Mouse (Mus musculus) lung, embryonic 16.5 days (tissue): ENCODE measurements at regions not wholly inside any gene's neighbourhood (a gene's known extent, or its start where the extent isn't known, plus 50 kb on each side); places are given as distances from the start of the nearest gene placed in this dataset.
"Not testable (repeated sequence)": the region's sequence is repeated elsewhere in the genome, so short reads cannot be mapped to it uniquely, and the experiment has no call there.

Source experiments
- ATAC-seq: fragments of 200-750 bp; cut with Nextera tagmentation; 2 replicates; pipeline ENCODE4 v1.8.0; 2017; ENCODE audit warnings: low read depth, mild to moderate bottlenecking, moderate library complexity
- H3K27ac ChIP-seq: fragments of 300-500 bp; sonication (generic); 2 replicates; pipeline ENCODE4 v1.5.1; 2014; ENCODE audit warnings: mild to moderate bottlenecking, control low read depth, low read length
- H3K27me3 ChIP-seq: fragments of 300-500 bp; sonication (generic); 2 replicates; pipeline ENCODE4 v1.6.1; 2014; ENCODE audit warnings: low read depth, low read length, mixed read lengths; ENCODE audit not compliant: control insufficient read depth, insufficient read depth
- H3K36me3 ChIP-seq: fragments of 300-500 bp; sonication (generic); 2 replicates; pipeline ENCODE4 v1.6.1; 2014; ENCODE audit warnings: low read length; ENCODE audit not compliant: control insufficient read depth, insufficient read depth
- H3K4me1 ChIP-seq: fragments of 300-500 bp; sonication (generic); replicated peaks from 2 replicates; pipeline ENCODE4 v1.6.1; 2014; ENCODE audit warnings: low read length, mixed read lengths; ENCODE audit not compliant: control insufficient read depth, insufficient read depth
- H3K4me2 ChIP-seq: fragments of 300-500 bp; sonication (generic); 2 replicates; pipeline ENCODE4 v1.6.1; 2014; ENCODE audit warnings: low read depth, low read length, control low read depth
- H3K4me3 ChIP-seq: fragments of 300-500 bp; sonication (generic); 2 replicates; pipeline ENCODE4 v1.5.1; 2014; ENCODE audit warnings: mild to moderate bottlenecking, low read length, control low read depth
- H3K9ac ChIP-seq: fragments of 300-500 bp; sonication (generic); 2 replicates; pipeline ENCODE4 v1.6.1; 2014; ENCODE audit warnings: low read length, control low read depth
- H3K9me3 ChIP-seq: fragments of 300-500 bp; sonication (generic); 2 replicates; pipeline ENCODE4 v1.6.1; 2016; ENCODE audit warnings: low read length; ENCODE audit not compliant: control insufficient read depth
- WGBS: fragments of 180-500 bp; shearing (Covaris S2); extraction: QIAGEN DNeasy Blood & Tissue Kit; methylation state at CpG from one replicate; pipeline ENCODE4 v1.1.7; 2014; 5-methylcytosine and 5-hydroxymethylcytosine counted together

DNA sequence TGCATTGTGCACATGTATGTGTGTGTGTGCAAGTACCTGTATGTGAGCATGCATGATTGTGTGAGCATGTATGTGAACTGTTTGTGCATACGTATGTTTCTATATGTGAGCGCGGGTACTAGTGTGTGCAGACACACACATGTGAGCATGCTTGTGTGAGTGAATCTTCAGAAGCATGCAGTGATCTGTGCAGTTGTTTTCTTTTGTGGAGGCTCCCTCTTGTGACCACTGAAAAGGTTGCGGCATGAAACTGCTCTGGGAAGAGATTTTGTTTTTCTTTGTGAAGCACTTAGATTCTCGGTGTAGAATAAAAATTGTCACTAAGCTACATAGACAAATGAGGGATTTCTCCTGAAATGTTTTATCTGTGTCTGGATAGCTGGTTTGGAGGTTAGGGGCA lies 189.2 kb upstream of the Rapgef5 start:
- not testable (repeated sequence) for H3K4me1 ChIP-seq, H3K36me3 ChIP-seq, H3K9ac ChIP-seq, H3K27ac ChIP-seq, ATAC-seq, H3K4me2 ChIP-seq, H3K9me3 ChIP-seq, H3K27me3 ChIP-seq, H3K4me3 ChIP-seq
- 51% methylated on average over 5 of the region's 5 CpGs for WGBS

DNA sequence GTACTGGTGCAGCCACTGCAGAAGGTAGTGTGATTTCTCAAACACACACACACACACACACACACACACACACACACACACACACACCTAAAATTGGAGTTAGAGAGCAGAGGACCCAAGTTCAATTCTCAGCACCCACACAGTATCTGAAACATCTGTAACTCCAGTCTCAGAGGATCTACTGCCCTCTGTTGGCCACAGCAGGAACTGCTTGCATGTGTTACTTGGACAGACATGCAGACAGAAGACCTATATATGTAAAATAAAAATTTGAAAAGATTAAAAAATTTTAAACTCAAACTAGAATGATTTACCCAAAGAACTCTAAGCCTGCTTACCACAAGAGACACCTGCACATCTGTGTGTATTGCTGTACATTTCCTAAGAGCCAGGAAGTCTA lies 185.9 kb upstream of the Rapgef5 start:
- no peaks in the 10 kb centered on the region for H3K27me3 ChIP-seq
- no peak overlapping the region for H3K27ac ChIP-seq
- ATAC-seq = no peak
- H3K36me3 ChIP-seq = no peaks in the 10 kb centered on the region
- H3K4me2 ChIP-seq = no peak overlapping the region
- peaks cover 5% of the 10 kb centered on the region; the same call in 1 of the 2 replicates for H3K9me3 ChIP-seq
- no peak overlapping the region for H3K9ac ChIP-seq
- H3K4me3 ChIP-seq = no peak overlapping the region
- no peaks in the 10 kb centered on the region for H3K4me1 ChIP-seq

DNA sequence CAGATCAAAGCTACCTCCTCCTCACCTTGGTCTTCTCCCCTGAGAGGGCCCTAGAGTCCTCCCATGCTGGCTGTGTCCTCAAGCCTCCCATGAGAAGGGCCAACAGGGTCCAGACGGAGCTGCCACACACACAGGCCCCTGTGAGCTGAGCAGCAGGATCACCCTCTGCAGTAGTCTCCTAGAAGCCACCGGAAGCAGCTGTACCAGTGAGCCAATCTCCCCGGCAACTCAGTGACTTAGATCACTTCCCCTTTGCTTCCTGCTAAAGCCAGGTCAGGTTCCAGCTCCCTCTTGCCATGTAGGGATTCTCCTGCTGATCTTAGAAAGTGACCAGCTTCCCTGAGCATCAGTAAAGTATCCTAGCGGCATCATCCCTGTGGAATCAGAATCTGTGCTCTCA lies 179.4 kb upstream of the Rapgef5 start:
- no peak for ATAC-seq

DNA sequence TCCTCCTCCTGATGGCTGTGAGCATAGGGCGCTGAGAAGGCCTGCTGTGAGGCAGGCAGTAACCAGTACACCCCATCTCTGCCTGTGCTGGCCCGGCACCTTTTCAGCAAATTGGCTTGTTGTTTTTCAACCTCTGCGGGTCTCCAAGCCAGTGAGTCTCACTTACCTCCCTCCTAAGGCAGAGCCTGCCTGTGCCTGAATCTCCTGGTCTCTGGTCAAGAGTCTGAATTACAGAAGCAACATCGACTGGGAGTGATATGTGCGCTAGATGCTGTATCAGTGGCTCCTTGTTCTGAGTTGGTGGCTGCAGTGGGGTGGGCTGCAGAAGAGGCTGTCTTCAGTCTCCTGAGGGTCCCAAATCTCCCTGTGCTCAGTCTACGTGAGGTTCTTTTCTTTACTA lies 174.0 kb upstream of the Rapgef5 start:
- Histone ChIP-seq H3K4me1 (no peaks in the 10 kb centered on the region; the same call in 1 of the 2 replicates), H3K4me2 (no peak overlapping the region), H3K36me3 (no peaks in the 10 kb centered on the region), H3K9ac (no peak overlapping the region), H3K27ac (no peak overlapping the region), H3K4me3 (no peak overlapping the region), H3K27me3 (no peaks in the 10 kb centered on the region; the same call in 1 of the 2 replicates), H3K9me3 (no peaks in the 10 kb centered on the region)
- no peak for ATAC-seq
- 36% methylated on average over 6 of the region's 6 CpGs for WGBS

More for the DNA sequence above, 179.4 kb upstream of the Rapgef5 start:
- Histone ChIP-seq H3K27me3 (no peaks in the 10 kb centered on the region; the same call in 1 of the 2 replicates), H3K36me3 (no peaks in the 10 kb centered on the region), H3K9me3 (no peaks in the 10 kb centered on the region), H3K4me1 (no peaks in the 10 kb centered on the region), H3K4me2 (no peak overlapping the region), H3K27ac (no peak overlapping the region), H3K9ac (no peak overlapping the region), H3K4me3 (no peak overlapping the region)
- WGBS = 63% methylated on average over 4 of the region's 4 CpGs

DNA sequence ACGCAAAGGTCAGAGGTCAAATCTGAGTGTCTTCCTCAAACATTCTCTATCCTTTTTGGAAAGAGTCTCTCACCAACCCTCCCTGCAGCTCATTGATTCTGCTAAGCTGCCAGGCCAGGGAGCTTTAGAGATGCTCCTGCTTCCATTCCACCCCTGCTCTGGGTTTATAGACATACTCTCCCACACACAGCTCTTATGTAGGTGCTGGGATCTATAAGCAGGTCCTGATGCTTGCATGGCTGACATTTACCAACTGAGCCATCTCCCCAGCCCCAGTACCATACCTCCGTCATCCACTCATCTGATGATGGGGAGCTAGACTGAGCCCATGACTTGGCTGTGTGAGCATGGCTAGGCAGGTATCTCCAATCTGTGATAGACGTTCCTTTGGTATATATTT lies 173.2 kb upstream of the Rapgef5 start:
- no peak overlapping the region for H3K4me2 ChIP-seq
- no peaks in the 10 kb centered on the region for H3K36me3 ChIP-seq
- no peaks in the 10 kb centered on the region; the same call in 1 of the 2 replicates for H3K4me1 ChIP-seq
- H3K4me3 ChIP-seq = no peak overlapping the region
- H3K9me3 ChIP-seq = no peaks in the 10 kb centered on the region
- H3K9ac ChIP-seq = no peak overlapping the region
- H3K27ac ChIP-seq = no peak overlapping the region
- H3K27me3 ChIP-seq = no peaks in the 10 kb centered on the region; the same call in 1 of the 2 replicates
- 85% methylated on average over 3 of the region's 3 CpGs for WGBS
- ATAC-seq = no peak

DNA sequence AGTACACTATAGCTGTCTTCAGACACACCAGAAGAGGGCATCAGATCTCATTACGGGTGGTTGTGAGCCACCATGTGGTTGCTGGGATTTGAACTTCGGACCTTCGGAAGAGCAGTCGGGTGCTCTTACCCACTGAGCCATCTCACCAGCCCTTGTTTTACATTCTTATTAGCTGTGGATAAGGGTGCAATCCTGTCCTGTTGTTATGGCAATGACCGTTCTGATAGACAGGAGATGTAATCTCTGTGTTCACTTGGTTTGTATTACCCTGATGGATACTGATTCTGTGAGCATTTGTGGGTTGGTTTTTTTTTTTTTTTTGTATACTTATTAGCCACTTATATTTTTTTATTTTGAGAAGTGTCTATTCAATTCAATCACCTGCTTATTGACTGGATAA lies 172.7 kb upstream of the Rapgef5 start:
- not testable (repeated sequence) for H3K27ac ChIP-seq, H3K9me3 ChIP-seq, H3K27me3 ChIP-seq, H3K4me1 ChIP-seq, H3K36me3 ChIP-seq, H3K9ac ChIP-seq, ATAC-seq, H3K4me2 ChIP-seq, H3K4me3 ChIP-seq
- 88% methylated on average over 5 of the region's 5 CpGs for WGBS

DNA sequence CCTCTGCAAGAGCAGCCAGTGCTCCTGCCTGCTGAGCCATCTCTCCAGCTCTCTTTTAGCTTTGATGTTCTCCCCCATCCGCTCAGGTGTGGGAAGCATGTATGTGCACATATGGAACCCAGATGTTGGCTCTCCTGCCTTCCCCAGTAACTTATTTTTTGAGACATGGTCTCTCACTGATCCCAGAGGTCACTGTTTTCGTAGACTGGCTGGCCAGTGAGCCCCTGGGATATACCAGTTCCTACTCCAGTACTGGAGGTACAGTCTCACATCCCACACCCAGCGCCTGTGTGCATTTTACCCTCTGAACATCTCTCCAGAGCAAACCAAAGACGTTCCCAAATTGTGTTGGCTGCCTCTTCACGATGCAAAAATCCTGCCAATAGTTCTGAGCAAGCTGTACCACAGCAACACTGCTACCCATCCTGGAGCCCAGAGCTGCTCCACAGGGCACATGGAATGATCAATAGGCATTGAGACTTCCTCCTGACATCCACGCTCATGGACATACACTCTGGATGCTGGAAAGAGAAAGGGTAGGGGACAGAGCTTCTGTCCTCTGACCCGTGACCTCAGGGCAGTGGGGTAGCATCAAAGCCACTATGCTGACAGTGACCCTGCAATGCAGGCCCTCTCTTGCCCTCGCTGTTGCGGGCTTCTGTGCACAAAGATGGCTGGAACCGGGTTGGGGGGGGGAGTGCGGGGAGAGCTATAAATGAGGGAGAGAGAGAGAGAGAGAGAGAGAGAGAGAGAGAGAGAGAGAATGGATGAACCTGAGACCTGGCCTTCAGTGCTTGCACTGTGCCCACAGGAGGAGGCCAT lies 171.8 kb upstream of the Rapgef5 start:
- no peak overlapping the region for H3K4me2 ChIP-seq
- H3K9ac ChIP-seq = no peak overlapping the region
- no peaks in the 10 kb centered on the region for H3K9me3 ChIP-seq
- no peak overlapping the region for H3K4me3 ChIP-seq
- no peaks in the 10 kb centered on the region; the same call in 1 of the 2 replicates for H3K27me3 ChIP-seq
- WGBS = 61% methylated on average over 11 of the region's 11 CpGs
- no peaks in the 10 kb centered on the region; the same call in 1 of the 2 replicates for H3K4me1 ChIP-seq
- no peak for ATAC-seq
- no peak overlapping the region for H3K27ac ChIP-seq
- no peaks in the 10 kb centered on the region for H3K36me3 ChIP-seq

DNA sequence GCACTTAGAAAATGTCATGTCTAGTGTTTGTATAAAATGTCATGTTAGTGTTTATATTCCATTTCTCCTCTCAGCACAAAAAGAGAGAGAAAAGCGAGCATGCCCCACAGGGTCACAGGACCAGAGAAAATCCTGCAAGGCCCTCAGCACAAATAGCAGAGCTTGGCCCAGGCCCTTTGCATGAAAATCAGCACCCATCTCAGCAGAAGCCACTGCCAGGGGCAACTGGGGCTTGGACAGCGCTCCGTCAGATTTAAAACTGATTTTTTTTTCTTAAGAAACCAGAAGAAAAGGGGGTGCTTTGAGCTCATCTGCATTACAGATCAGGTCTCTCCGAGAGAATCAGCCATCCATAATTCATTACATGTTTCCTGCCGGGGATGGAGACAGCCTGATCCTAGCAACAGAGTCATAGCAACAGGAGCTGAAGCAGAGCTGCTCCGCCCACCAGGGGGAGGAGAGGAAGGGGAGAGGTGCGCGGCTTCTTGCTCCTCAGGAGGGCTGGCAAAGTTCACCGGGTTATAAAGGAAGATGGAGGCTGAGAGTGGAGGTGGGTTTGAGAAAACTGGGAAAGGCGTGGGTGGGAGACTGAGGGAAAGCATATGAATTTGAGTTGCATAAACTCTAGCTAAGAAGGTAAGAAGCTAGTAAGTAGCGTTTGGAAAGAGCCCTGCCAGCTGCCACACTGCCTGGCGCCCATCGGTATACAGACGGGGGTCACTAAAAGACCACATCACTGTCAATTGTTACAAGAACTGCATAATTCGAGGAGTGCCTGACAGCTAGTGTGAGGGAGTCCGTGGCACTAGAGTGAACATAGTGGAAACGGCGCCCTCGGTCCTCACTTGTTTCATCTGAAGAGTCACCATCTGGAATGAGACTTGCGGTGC lies 170.9 kb upstream of the Rapgef5 start:
- H3K4me1 ChIP-seq = no peaks in the 10 kb centered on the region; the same call in 1 of the 2 replicates
- 26% methylated on average over 20 of the region's 20 CpGs for WGBS

DNA sequence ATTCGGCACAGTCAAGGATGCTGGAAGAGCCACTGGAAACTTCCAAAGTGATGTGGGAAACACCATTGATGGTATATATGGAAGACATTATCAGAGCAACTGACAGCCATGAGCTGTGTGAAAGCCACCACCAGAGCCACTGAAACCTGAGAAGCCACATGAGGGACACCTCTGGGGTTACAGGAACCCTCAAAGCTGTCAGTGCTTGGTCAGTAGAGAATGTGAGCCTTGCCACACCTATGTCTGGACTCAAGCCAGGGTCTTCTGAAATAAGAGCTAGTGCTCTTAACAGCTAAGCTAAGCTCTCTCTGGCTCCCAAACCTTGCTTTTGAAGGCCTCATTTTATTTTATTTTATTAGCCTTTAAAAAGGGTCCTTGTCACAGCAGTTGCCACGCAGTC lies 170.2 kb upstream of the Rapgef5 start:
- no peaks in the 10 kb centered on the region for H3K36me3 ChIP-seq
- no peaks in the 10 kb centered on the region; the same call in 1 of the 2 replicates for H3K27me3 ChIP-seq
- 80% methylated on average over 2 of the region's 2 CpGs for WGBS
- H3K4me2 ChIP-seq = no peak overlapping the region
- no peaks in the 10 kb centered on the region for H3K9me3 ChIP-seq
- ATAC-seq = no peak
- H3K4me3 ChIP-seq = no peak overlapping the region
- H3K27ac ChIP-seq = no peak overlapping the region
- no peak overlapping the region for H3K9ac ChIP-seq
- H3K4me1 ChIP-seq = no peaks in the 10 kb centered on the region; the same call in 1 of the 2 replicates

More for the DNA sequence above, 170.9 kb upstream of the Rapgef5 start:
- H3K9ac ChIP-seq = no peak overlapping the region
- H3K4me3 ChIP-seq = no peak overlapping the region
- no peak overlapping the region for H3K27ac ChIP-seq
- ATAC-seq = no peak; the same call in 1 of the 2 replicates
- no peaks in the 10 kb centered on the region; the same call in 1 of the 2 replicates for H3K27me3 ChIP-seq
- no peaks in the 10 kb centered on the region for H3K9me3 ChIP-seq
- H3K36me3 ChIP-seq = no peaks in the 10 kb centered on the region
- H3K4me2 ChIP-seq = no peak overlapping the region
